ENCODE assay signal across 21 mouse cellular contexts in the genomic region with DNA sequence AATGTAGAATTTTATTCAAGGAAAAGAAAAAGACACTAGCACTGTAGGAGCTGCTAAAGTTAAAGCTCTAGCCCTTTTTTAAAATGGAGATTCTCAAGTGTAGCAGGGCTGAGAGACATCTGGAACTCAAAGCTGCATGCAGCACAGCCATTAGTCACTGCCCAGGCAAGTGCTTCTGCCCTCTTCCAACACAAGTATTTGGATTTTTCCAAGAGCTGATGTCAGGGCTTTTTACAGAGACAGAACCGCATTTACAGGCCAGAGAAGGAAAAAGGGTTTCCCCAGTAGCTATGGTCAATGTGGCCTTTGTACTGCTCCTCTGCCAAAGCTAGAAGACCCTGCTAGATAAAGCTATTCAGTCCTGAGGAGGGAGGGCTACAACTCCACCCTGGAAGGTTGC. TPM values are rescaled to one million over a fixed set of nuclear protein-coding genes. Genes with fewer than 3 reads are reported as not detected.
A peak's percentile ranks its signal among the peaks of the same experiment; 100 is the strongest.
DNase-seq lines count a peak whose midpoint lies in the region; ATAC-seq and TF ChIP-seq lines count a peak whose summit lies in the region.
"Had no signal": no experiment of that assay in that cellular context is flagged by ENCODE, and none has a peak within 500 bp of the region (broad histone marks: within the 10 kb centered on the region; RNA-seq: fewer than 3 reads in every experiment).

No protein-coding gene starts in this region.

- 90% methylated on average over 1 of the region's 1 CpGs for WGBS in hindbrain, embryonic 14.5 days
- 75% methylated on average over 1 of the region's 1 CpGs for WGBS in hindbrain, embryonic 11.5 days
- WGBS in limb, embryonic 15.5 days: 67% methylated on average over 1 of the region's 1 CpGs
- WGBS in limb, embryonic 10.5 days: 90% methylated on average over 1 of the region's 1 CpGs
- WGBS in forebrain, embryonic 11.5 days: 73% methylated on average over 1 of the region's 1 CpGs

- DNase-seq in hindbrain, embryonic 14.5 days (ENCODE audit: low spot score): no peak
- DNase-seq in hindbrain, embryonic 11.5 days (ENCODE audit: low spot score): no peak
- DNase-seq in limb, embryonic 10.5 days (ENCODE audit: low spot score): no peak
- DNase-seq in Muller cell, postnatal 12 days (ENCODE audit: inconsistent ontology term): peak; percentile 63
- no peak for DNase-seq in forebrain, embryonic 11.5 days (ENCODE audit: low spot score)
- DNase-seq: adrenal gland, postnatal 36 days; cerebellum, postnatal 36 days; gastrocnemius, postnatal 36 days; kidney, adult 8-10 months; kidney, postnatal 36 days; lung, adult 2 months; thymus, postnatal 25 days had no signal

- H3K4me3 ChIP-seq in hindbrain, embryonic 14.5 days (replicated peaks; ENCODE audit: low read length): no peak overlapping the region
- H3K4me3 ChIP-seq in hindbrain, embryonic 11.5 days (ENCODE audit: low read depth, low read length): no peak overlapping the region
- no peak overlapping the region for H3K4me3 ChIP-seq in limb, embryonic 15.5 days
- H3K4me3 ChIP-seq in limb, embryonic 10.5 days: no peak overlapping the region
- H3K4me3 ChIP-seq in cortical plate, adult 2 months (ENCODE audit: insufficient read depth, low read length): no peak overlapping the region
- H3K4me3 ChIP-seq in forebrain, embryonic 11.5 days (ENCODE audit: low read depth, low read length): no peak overlapping the region
- H3K4me3 ChIP-seq: embryonic facial prominence, embryonic 12.5 days; forebrain, embryonic 12.5 days; heart, embryonic 13.5 days; stomach, embryonic 15.5 days had no signal

- H3K4me2 ChIP-seq in hindbrain, embryonic 14.5 days (replicated peaks): no peak overlapping the region
- no peak overlapping the region for H3K4me2 ChIP-seq in hindbrain, embryonic 11.5 days (replicated peaks; ENCODE audit: low read depth, low read length)
- H3K4me2 ChIP-seq in limb, embryonic 15.5 days: no peak overlapping the region
- H3K4me2 ChIP-seq in forebrain, embryonic 11.5 days (ENCODE audit: low read depth, low read length, severe bottlenecking): no peak overlapping the region
- H3K4me2 ChIP-seq: embryonic facial prominence, embryonic 12.5 days; forebrain, embryonic 12.5 days; heart, embryonic 13.5 days; stomach, embryonic 15.5 days had no signal

- no peak for ATAC-seq in hindbrain, embryonic 14.5 days (ENCODE audit: low FRiP score)
- no peak for ATAC-seq in hindbrain, embryonic 11.5 days (ENCODE audit: low FRiP score)
- no peak for ATAC-seq in limb, embryonic 15.5 days (ENCODE audit: insufficient number of reproducible peaks, low FRiP score, low TSS enrichment, low read depth)
- no peak for ATAC-seq in forebrain, embryonic 11.5 days (replicated peaks; ENCODE audit: low FRiP score)
- ATAC-seq: hindbrain, postnatal 0 days; Patski had no signal

- no peak overlapping the region for H3K9ac ChIP-seq in hindbrain, embryonic 14.5 days
- H3K9ac ChIP-seq in hindbrain, embryonic 11.5 days (ENCODE audit: low read depth, low read length): no peak overlapping the region
- no peak overlapping the region for H3K9ac ChIP-seq in limb, embryonic 15.5 days
- no peak overlapping the region for H3K9ac ChIP-seq in forebrain, embryonic 11.5 days (ENCODE audit: low read length)
- H3K9ac ChIP-seq: embryonic facial prominence, embryonic 12.5 days; forebrain, embryonic 12.5 days; heart, embryonic 13.5 days; stomach, embryonic 15.5 days had no signal

- no peaks in the 10 kb centered on the region for H3K9me3 ChIP-seq in hindbrain, embryonic 14.5 days (ENCODE audit: control insufficient read depth, low read length)
- no peaks in the 10 kb centered on the region for H3K9me3 ChIP-seq in hindbrain, embryonic 11.5 days (ENCODE audit: control insufficient read depth, low read length)
- H3K9me3 ChIP-seq in limb, embryonic 15.5 days: no peaks in the 10 kb centered on the region
- no peaks in the 10 kb centered on the region for H3K9me3 ChIP-seq in limb, embryonic 10.5 days (replicated peaks)
- H3K9me3 ChIP-seq in forebrain, embryonic 11.5 days (ENCODE audit: control insufficient read depth, low read length): no peaks in the 10 kb centered on the region
- H3K9me3 ChIP-seq: embryonic facial prominence, embryonic 12.5 days; forebrain, embryonic 12.5 days; heart, embryonic 13.5 days; stomach, embryonic 15.5 days had no signal

- H3K27ac ChIP-seq in hindbrain, embryonic 14.5 days: 0 out of 2 replicates have a peak overlapping the region, but pooled peaks have one; percentile 41
- H3K27ac ChIP-seq in hindbrain, embryonic 11.5 days (ENCODE audit: low read depth, low read length): no peak overlapping the region
- peak overlapping the region; percentile 47; the same call in 1 of the 2 replicates for H3K27ac ChIP-seq in limb, embryonic 15.5 days
- H3K27ac ChIP-seq in limb, embryonic 10.5 days: no peak overlapping the region
- peak overlapping the region; percentile 70 for H3K27ac ChIP-seq in cortical plate, adult 2 months (ENCODE audit: insufficient read depth, low read length)
- H3K27ac ChIP-seq in forebrain, embryonic 11.5 days (ENCODE audit: low read depth, low read length): no peak overlapping the region
- H3K27ac ChIP-seq: forebrain, embryonic 12.5 days; heart, embryonic 13.5 days; hindbrain, postnatal 0 days had no signal

- no peak for TF ChIP-seq CTCF in cortical plate, adult 2 months (IDR thresholded peaks at IDR 0.05; ENCODE audit: extremely low read depth, insufficient read depth, low read length)

- peaks cover 3% of the 10 kb centered on the region for H3K4me1 ChIP-seq in hindbrain, embryonic 14.5 days (replicated peaks; ENCODE audit: control insufficient read depth, insufficient read depth, low read length)
- no peaks in the 10 kb centered on the region for H3K4me1 ChIP-seq in hindbrain, embryonic 11.5 days (replicated peaks; ENCODE audit: control insufficient read depth, insufficient read depth, low read length)
- peaks cover 2% of the 10 kb centered on the region; the same call in 1 of the 2 replicates for H3K4me1 ChIP-seq in limb, embryonic 15.5 days
- no peaks in the 10 kb centered on the region for H3K4me1 ChIP-seq in limb, embryonic 10.5 days
- peaks cover 2% of the 10 kb centered on the region; the same call in 1 of the 2 replicates for H3K4me1 ChIP-seq in cortical plate, adult 2 months (ENCODE audit: control insufficient read depth, insufficient read depth, low read length)
- H3K4me1 ChIP-seq in forebrain, embryonic 11.5 days (replicated peaks; ENCODE audit: control insufficient read depth, insufficient read depth, low read length): no peaks in the 10 kb centered on the region

- no peaks in the 10 kb centered on the region for H3K36me3 ChIP-seq in hindbrain, embryonic 14.5 days (replicated peaks; ENCODE audit: control insufficient read depth, insufficient read depth)
- H3K36me3 ChIP-seq in hindbrain, embryonic 11.5 days (ENCODE audit: control insufficient read depth, insufficient read depth, low read length): no peaks in the 10 kb centered on the region
- no peaks in the 10 kb centered on the region for H3K36me3 ChIP-seq in limb, embryonic 15.5 days
- H3K36me3 ChIP-seq in limb, embryonic 10.5 days: no peaks in the 10 kb centered on the region
- H3K36me3 ChIP-seq in forebrain, embryonic 11.5 days (ENCODE audit: control insufficient read depth, insufficient read depth, low read length): no peaks in the 10 kb centered on the region
- H3K36me3 ChIP-seq: embryonic facial prominence, embryonic 12.5 days; forebrain, embryonic 12.5 days; heart, embryonic 13.5 days; stomach, embryonic 15.5 days had no signal

- H3K27me3 ChIP-seq in hindbrain, embryonic 14.5 days (ENCODE audit: control insufficient read depth, insufficient read depth, low read length): no peaks in the 10 kb centered on the region
- no peaks in the 10 kb centered on the region for H3K27me3 ChIP-seq in hindbrain, embryonic 11.5 days (ENCODE audit: control insufficient read depth, insufficient read depth, low read length)
- H3K27me3 ChIP-seq in limb, embryonic 15.5 days: no peaks in the 10 kb centered on the region
- no peaks in the 10 kb centered on the region for H3K27me3 ChIP-seq in limb, embryonic 10.5 days (ENCODE audit: low read depth, poor library complexity, severe bottlenecking)
- H3K27me3 ChIP-seq in forebrain, embryonic 11.5 days (ENCODE audit: control insufficient read depth, insufficient read depth, low read length): no peaks in the 10 kb centered on the region
- H3K27me3 ChIP-seq: CH12.LX; embryonic facial prominence, embryonic 12.5 days; forebrain, embryonic 12.5 days; heart, embryonic 13.5 days; Patski; stomach, embryonic 15.5 days had no signal

- TF ChIP-seq POLR2A in cortical plate, adult 2 months (IDR thresholded peaks at IDR 0.05; ENCODE audit: extremely low read depth, insufficient read depth, low read length): no peak

RNA-seq across cellular contexts. Expression of a gene that starts 45.5 kb away (rescaled TPM):
- 31.7 and 38.4 TPM in 2 replicates for polyA plus RNA-seq in hindbrain, embryonic 14.5 days (2014; fragmentation: Nextera tagmentation; extraction: Ambion mirVana)
- 11.6 and 22.5 TPM in 2 replicates for polyA plus RNA-seq in hindbrain, embryonic 11.5 days (2014; fragmentation: Nextera tagmentation; extraction: Ambion mirVana)
- 10.4 and 13.2 TPM in 2 replicates for polyA plus RNA-seq in limb, embryonic 15.5 days (2015; fragmentation: Nextera tagmentation; extraction: Ambion mirVana)
- polyA plus RNA-seq in limb, embryonic 10.5 days (2016; fragmentation: Nextera tagmentation; extraction: Ambion mirVana): 9.0 and 9.3 TPM in 2 replicates
- polyA plus RNA-seq in cortical plate, adult 2 months (2012; rRNA removed): 63.4 and 63.6 TPM in 2 replicates
- polyA plus RNA-seq in forebrain, embryonic 11.5 days (2014; fragmentation: Nextera tagmentation; extraction: Ambion mirVana): 14.6 and 14.8 TPM in 2 replicates

RNA-seq across cellular contexts. Expression of a gene that starts 54.8 kb away (rescaled TPM):
- polyA plus RNA-seq in hindbrain, embryonic 14.5 days (2014; fragmentation: Nextera tagmentation; extraction: Ambion mirVana): 10.1 and 11.1 TPM in 2 replicates
- 16.9 and 19.2 TPM in 2 replicates for polyA plus RNA-seq in hindbrain, embryonic 11.5 days (2014; fragmentation: Nextera tagmentation; extraction: Ambion mirVana)
- 5.0 and 5.3 TPM in 2 replicates for polyA plus RNA-seq in limb, embryonic 15.5 days (2015; fragmentation: Nextera tagmentation; extraction: Ambion mirVana)
- 8.9 and 9.9 TPM in 2 replicates for polyA plus RNA-seq in limb, embryonic 10.5 days (2016; fragmentation: Nextera tagmentation; extraction: Ambion mirVana)
- 20.9 and 21.9 TPM in 2 replicates for polyA plus RNA-seq in cortical plate, adult 2 months (2012; rRNA removed)
- 13.5 and 13.8 TPM in 2 replicates for polyA plus RNA-seq in forebrain, embryonic 11.5 days (2014; fragmentation: Nextera tagmentation; extraction: Ambion mirVana)

Comparison
In these comparisons a context has a peak if more than half of its experiments do, and no peak if none do; other contexts are left out.
1. H3K27ac ChIP-seq: peak in hindbrain, embryonic 14.5 days (single experiment), limb, embryonic 15.5 days (single experiment) and cortical plate, adult 2 months (single experiment); none in hindbrain, embryonic 11.5 days (single experiment), limb, embryonic 10.5 days (single experiment) and forebrain, embryonic 11.5 days (single experiment).